Mouse (Mus musculus) spleen, adult 18-20 months (tissue): ENCODE data around the gene Rif1.
"Not testable (repeated sequence)": the region's sequence is repeated elsewhere in the genome, so short reads cannot be mapped to it uniquely, and the experiment has no call there.

Experiments
- DNase-seq, 2 experiments: peaks; one replicate each; pipeline ENCODE4 v3.0.0; 2022; ENCODE audit warnings: mixed read lengths in 2 of 2

Gene Rif1

GRCm38 (mm10) chr2:52072065-52072490 lies 554 bp upstream of the Rif1 start:
- no peak for DNase-seq

- no peak for DNase-seq
These were observed 691 bp downstream of the Rif1 start for GRCm38 (mm10) chr2:52073141-52073904.

GRCm38 (mm10) chr2:52078666-52079065 lies 6.0 kb downstream of the Rif1 start:
- DNase-seq: no peak

- DNase-seq: no peak
These were observed 11.4 kb downstream of the Rif1 start for GRCm38 (mm10) chr2:52084013-52084412.

- DNase-seq: no peak
These were observed 11.9 kb downstream of the Rif1 start for GRCm38 (mm10) chr2:52084571-52084970.

- no peak for DNase-seq
These were observed 41.5 kb downstream of the Rif1 start for GRCm38 (mm10) chr2:52114086-52114485.

GRCm38 (mm10) chr2:52131370-52131769 lies 58.7 kb downstream of the Rif1 start:
- not testable (repeated sequence) for DNase-seq

- no peak for DNase-seq
These were observed 60.7 kb downstream of the Rif1 start for GRCm38 (mm10) chr2:52133351-52133750.

GRCm38 (mm10) chr2:52153064-52153463 lies 80.4 kb downstream of the Rif1 start:
- no peak for DNase-seq

- no peak for DNase-seq
These were observed 96.8 kb downstream of the Rif1 start for GRCm38 (mm10) chr2:52169243-52170005.
